Mouse (Mus musculus): ENCODE measurements around the gene Gm28035. TPM values are rescaled to one million over a fixed set of nuclear protein-coding genes. Genes with fewer than 3 reads are reported as not detected.

Gm28035 gene
- polyA plus RNA-seq, 1 experiment, result 8.6 TPM

- H3K27me3 ChIP-seq (ENCODE audit: control insufficient read depth, insufficient read depth, low read length), result no peaks in the 10 kb centered on the region
- peak overlapping the region; percentile 48; the same call in 1 of the 2 replicates for H3K27ac ChIP-seq (ENCODE audit: insufficient read depth, low read length)
- WGBS, result 0% methylated on average over 1 of the region's 1 CpGs
- DNase-seq, result peak; percentile 81 to 90
- peaks cover 20% of the 10 kb centered on the region for H3K4me1 ChIP-seq (ENCODE audit: control insufficient read depth, insufficient read depth, low read length)
- H3K4me3 ChIP-seq (replicated peaks; ENCODE audit: insufficient read depth, low read depth, low read length), result no peak overlapping the region
- TF ChIP-seq POLR2A (IDR thresholded peaks at IDR 0.05; ENCODE audit: borderline replicate concordance, insufficient read depth, low read length) (no peak), CTCF (IDR thresholded peaks at IDR 0.05; ENCODE audit: borderline replicate concordance, insufficient read depth, low read depth, low read length) (peak; percentile 61; the same call in 1 of the 2 replicates)
These were observed 29.8 kb downstream of the Gm28035 start for GRCm38 (mm10) chr2:30270134-30270533.

- H3K27ac ChIP-seq (ENCODE audit: insufficient read depth, low read length), result no peak within 1 kb of the TSS
- no peaks in the 10 kb centered on the region for H3K27me3 ChIP-seq (ENCODE audit: control insufficient read depth, insufficient read depth, low read length)
- 92% methylated on average over 11 of the region's 11 CpGs for WGBS
- TF ChIP-seq POLR2A (IDR thresholded peaks at IDR 0.05; ENCODE audit: borderline replicate concordance, insufficient read depth, low read length) (no peak), CTCF (IDR thresholded peaks at IDR 0.05; ENCODE audit: borderline replicate concordance, insufficient read depth, low read depth, low read length) (no peak)
- DNase-seq, result no peak
- H3K4me3 ChIP-seq (replicated peaks; ENCODE audit: insufficient read depth, low read depth, low read length), result no peak within 1 kb of the TSS
- peaks cover 7% of the 10 kb centered on the region for H3K4me1 ChIP-seq (ENCODE audit: control insufficient read depth, insufficient read depth, low read length)
These were observed 40.4 kb downstream of the Gm28035 start, which contains the start of gene Gm28038 for GRCm38 (mm10) chr2:30280743-30281142. Gene Gm28038 (plus strand): TSS chr2:30281043.

GRCm38 (mm10) chr2:30281651-30282050, 41.3 kb downstream of the Gm28035 start:
- 69% methylated on average over 3 of the region's 3 CpGs for WGBS
- no peak overlapping the region for H3K27ac ChIP-seq (ENCODE audit: insufficient read depth, low read length)
- peaks cover 7% of the 10 kb centered on the region for H3K4me1 ChIP-seq (ENCODE audit: control insufficient read depth, insufficient read depth, low read length)
- no peak for DNase-seq
- no peaks in the 10 kb centered on the region for H3K27me3 ChIP-seq (ENCODE audit: control insufficient read depth, insufficient read depth, low read length)
- H3K4me3 ChIP-seq (replicated peaks; ENCODE audit: insufficient read depth, low read depth, low read length), result no peak overlapping the region
- TF ChIP-seq CTCF (IDR thresholded peaks at IDR 0.05; ENCODE audit: borderline replicate concordance, insufficient read depth, low read depth, low read length) (no peak), POLR2A (IDR thresholded peaks at IDR 0.05; ENCODE audit: borderline replicate concordance, insufficient read depth, low read length) (no peak)

- no peak for DNase-seq
- Histone ChIP-seq H3K4me1 (ENCODE audit: control insufficient read depth, insufficient read depth, low read length) (peaks cover 10% of the 10 kb centered on the region), H3K4me3 (replicated peaks; ENCODE audit: insufficient read depth, low read depth, low read length) (no peak overlapping the region), H3K27ac (ENCODE audit: insufficient read depth, low read length) (no peak overlapping the region), H3K27me3 (ENCODE audit: control insufficient read depth, insufficient read depth, low read length) (no peaks in the 10 kb centered on the region)
- no peak for TF ChIP-seq CTCF (IDR thresholded peaks at IDR 0.05; ENCODE audit: borderline replicate concordance, insufficient read depth, low read depth, low read length)
- TF ChIP-seq POLR2A (IDR thresholded peaks at IDR 0.05; ENCODE audit: borderline replicate concordance, insufficient read depth, low read length), result no peak
- WGBS, result 87% methylated on average over 2 of the region's 2 CpGs
These were observed 42.8 kb downstream of the Gm28035 start for GRCm38 (mm10) chr2:30283193-30283592.

GRCm38 (mm10) chr2:30285004-30285403, 44.6 kb downstream of the Gm28035 start:
- no peak for DNase-seq
- Histone ChIP-seq H3K4me1 (ENCODE audit: control insufficient read depth, insufficient read depth, low read length) (peaks cover 10% of the 10 kb centered on the region), H3K4me3 (replicated peaks; ENCODE audit: insufficient read depth, low read depth, low read length) (peak overlapping the region; percentile 89), H3K27me3 (ENCODE audit: control insufficient read depth, insufficient read depth, low read length) (no peaks in the 10 kb centered on the region), H3K27ac (ENCODE audit: insufficient read depth, low read length) (no peak overlapping the region)
- 91% methylated on average over 5 of the region's 5 CpGs for WGBS
- no peak for TF ChIP-seq POLR2A (IDR thresholded peaks at IDR 0.05; ENCODE audit: borderline replicate concordance, insufficient read depth, low read length)
- TF ChIP-seq CTCF (IDR thresholded peaks at IDR 0.05; ENCODE audit: borderline replicate concordance, insufficient read depth, low read depth, low read length), result no peak

GRCm38 (mm10) chr2:30285416-30286181, 45.2 kb downstream of the Gm28035 start:
- no peak overlapping the region for H3K27ac ChIP-seq (ENCODE audit: insufficient read depth, low read length)
- 11% methylated on average over 38 of the region's 38 CpGs for WGBS
- peak overlapping the region; percentile 89 for H3K4me3 ChIP-seq (replicated peaks; ENCODE audit: insufficient read depth, low read depth, low read length)
- peak in 1 of 2 experiments; percentile 20 for DNase-seq
- H3K4me1 ChIP-seq (ENCODE audit: control insufficient read depth, insufficient read depth, low read length), result peaks cover 10% of the 10 kb centered on the region
- no peaks in the 10 kb centered on the region for H3K27me3 ChIP-seq (ENCODE audit: control insufficient read depth, insufficient read depth, low read length)
- TF ChIP-seq CTCF (IDR thresholded peaks at IDR 0.05; ENCODE audit: borderline replicate concordance, insufficient read depth, low read depth, low read length) (no peak), POLR2A (IDR thresholded peaks at IDR 0.05; ENCODE audit: borderline replicate concordance, insufficient read depth, low read length) (no peak)

GRCm38 (mm10) chr2:30286192-30287026, 46.0 kb downstream of the Gm28035 start, which contains the start of the genes Dolk and Nup188:
Gene Dolk (minus strand): TSS chr2:30286334.
Gene Nup188 (plus strand): TSS chr2:30286397.
- H3K27ac ChIP-seq (ENCODE audit: insufficient read depth, low read length), result peak within 1 kb of the TSS; percentile 11; the same call in 1 of the 2 replicates
- peak within 1 kb of the TSS; percentile 89 for H3K4me3 ChIP-seq (replicated peaks; ENCODE audit: insufficient read depth, low read depth, low read length)
- TF ChIP-seq CTCF (IDR thresholded peaks at IDR 0.05; ENCODE audit: borderline replicate concordance, insufficient read depth, low read depth, low read length), result no peak
- TF ChIP-seq POLR2A (IDR thresholded peaks at IDR 0.05; ENCODE audit: borderline replicate concordance, insufficient read depth, low read length), result peak; percentile 95

More at GRCm38 (mm10) chr2:30286192-30287026, 46.0 kb downstream of the Gm28035 start, which contains the start of the genes Dolk and Nup188:
- Histone ChIP-seq H3K27me3 (ENCODE audit: control insufficient read depth, insufficient read depth, low read length) (no peaks in the 10 kb centered on the region), H3K4me1 (ENCODE audit: control insufficient read depth, insufficient read depth, low read length) (peaks cover 10% of the 10 kb centered on the region)
- WGBS, result under 1% methylated on average over 64 of the region's 68 CpGs
- peak; percentile 94 to 96 for DNase-seq
